Mouse (Mus musculus) intestine, postnatal 0 days (tissue): ENCODE measurements around the gene Pum1. TPM values are rescaled to one million over a fixed set of nuclear protein-coding genes. Genes with fewer than 3 reads are reported as not detected.
"Not testable (repeated sequence)": the region's sequence is repeated elsewhere in the genome, so short reads cannot be mapped to it uniquely, and the experiment has no call there.

Experiments
- ATAC-seq: fragments of 200-750 bp; cut with Nextera tagmentation; 2 replicates; pipeline ENCODE4 v1.8.0; 2017; ENCODE audit warnings: mild to moderate bottlenecking, moderate TSS enrichment, moderate library complexity
- H3K27ac ChIP-seq: fragments of 300-500 bp; sonication (generic); 2 replicates; pipeline ENCODE4 v1.5.1; 2014; ENCODE audit warnings: mild to moderate bottlenecking, low read depth, low read length, moderate library complexity
- H3K27me3 ChIP-seq: fragments of 300-500 bp; sonication (generic); replicated peaks from 2 replicates; pipeline ENCODE4 v1.6.1; 2014; ENCODE audit warnings: low read length, mixed read lengths; ENCODE audit not compliant: control insufficient read depth, insufficient read depth
- H3K36me3 ChIP-seq: fragments of 300-500 bp; sonication (generic); 2 replicates; pipeline ENCODE4 v1.6.1; 2014; ENCODE audit warnings: mild to moderate bottlenecking, moderate library complexity; ENCODE audit not compliant: control insufficient read depth, insufficient read depth
- H3K4me1 ChIP-seq: fragments of 300-500 bp; sonication (generic); replicated peaks from 2 replicates; pipeline ENCODE4 v1.6.1; 2014; ENCODE audit warnings: antibody characterized with exemption, low read length, mixed read lengths; ENCODE audit not compliant: control insufficient read depth, insufficient read depth
- H3K4me2 ChIP-seq: fragments of 300-500 bp; sonication (generic); replicated peaks from 2 replicates; pipeline ENCODE4 v1.6.1; 2014; ENCODE audit warnings: low read depth, mild to moderate bottlenecking, moderate library complexity
- H3K4me3 ChIP-seq: fragments of 300-500 bp; sonication (generic); 2 replicates; pipeline ENCODE4 v1.5.1; 2014; ENCODE audit warnings: low read depth, low read length
- H3K9ac ChIP-seq: fragments of 300-500 bp; sonication (generic); 2 replicates; pipeline ENCODE4 v1.6.1; 2014; ENCODE audit warnings: mild to moderate bottlenecking, low read depth, low read length
- H3K9me3 ChIP-seq: fragments of 300-500 bp; sonication (generic); 2 replicates; pipeline ENCODE4 v1.6.1; 2016; ENCODE audit warnings: mixed run types; ENCODE audit not compliant: control insufficient read depth
- CTCF ChIP-seq: sonication (generic); IDR thresholded peaks from 2 replicates; pipeline ENCODE4 v1.5.1; 2016; ENCODE audit warnings: low read depth, mild to moderate bottlenecking, control low read depth, antibody characterized with exemption, moderate library complexity
- WGBS: fragments of 180-500 bp; shearing (Covaris S2); extraction: QIAGEN DNeasy Blood & Tissue Kit; methylation state at CpG from one replicate; pipeline ENCODE4 v1.1.7; 2014; 5-methylcytosine and 5-hydroxymethylcytosine counted together
- polyA plus RNA-seq: library from polyadenylated mRNA; unstranded; fragments of >200 nt; fragmentation: Nextera tagmentation; extraction: Ambion mirVana; gene quantifications from 2 replicates; pipeline ENCODE4 v1.2.1, GENCODE M21; 2015

The Pum1 gene
- 23.9 and 25.3 TPM in 2 replicates for polyA plus RNA-seq

- Histone ChIP-seq H3K9ac (peak within 1 kb of the TSS; percentile 93), H3K4me1 (peaks cover 3% of the 10 kb centered on the region; the same call in 1 of the 2 replicates), H3K4me2 (peak within 1 kb of the TSS; percentile 65), H3K9me3 (no peaks in the 10 kb centered on the region), H3K27me3 (no peaks in the 10 kb centered on the region), H3K36me3 (no peaks in the 10 kb centered on the region), H3K4me3 (peak within 1 kb of the TSS; percentile 89), H3K27ac (peak within 1 kb of the TSS; percentile 94)
- WGBS: under 1% methylated on average over 90 of the region's 90 CpGs
- ATAC-seq: peak; percentile 93
- no peak for TF ChIP-seq CTCF
Measured at GRCm38 (mm10) chr4:130662979-130663725, at the start of gene Pum1. Gene Pum1 (plus strand): TSS chr4:130663321.

- H3K9me3 ChIP-seq: no peaks in the 10 kb centered on the region
- ATAC-seq: peak; percentile 43; the same call in 1 of the 2 replicates
- WGBS: 3% methylated on average over 4 of the region's 4 CpGs
- H3K4me3 ChIP-seq: peak overlapping the region; percentile 12; the same call in 1 of the 2 replicates
- no peaks in the 10 kb centered on the region for H3K4me1 ChIP-seq
- H3K27me3 ChIP-seq: no peaks in the 10 kb centered on the region
- TF ChIP-seq CTCF: no peak
- no peak overlapping the region for H3K9ac ChIP-seq
- no peaks in the 10 kb centered on the region for H3K36me3 ChIP-seq
- peak overlapping the region; percentile 68 for H3K27ac ChIP-seq
- H3K4me2 ChIP-seq: peak overlapping the region; percentile 60
Measured at GRCm38 (mm10) chr4:130629391-130629790, 33.7 kb upstream of the Pum1 start.

GRCm38 (mm10) chr4:130630232-130630847 lies 32.8 kb upstream of the Pum1 start:
- H3K4me1 ChIP-seq: no peaks in the 10 kb centered on the region
- H3K4me3 ChIP-seq: no peak overlapping the region
- H3K27me3 ChIP-seq: no peaks in the 10 kb centered on the region
- no peaks in the 10 kb centered on the region for H3K36me3 ChIP-seq
- H3K4me2 ChIP-seq: no peak overlapping the region
- no peaks in the 10 kb centered on the region for H3K9me3 ChIP-seq
- 51% methylated on average over 3 of the region's 3 CpGs for WGBS
- no peak for TF ChIP-seq CTCF
- H3K27ac ChIP-seq: no peak overlapping the region
- 0 out of 2 replicates have a peak, but pooled peaks have one; percentile 16 for ATAC-seq
- H3K9ac ChIP-seq: no peak overlapping the region

GRCm38 (mm10) chr4:130635076-130635475 lies 28.0 kb upstream of the Pum1 start:
- H3K4me1 ChIP-seq, H3K27ac ChIP-seq, H3K4me2 ChIP-seq, H3K4me3 ChIP-seq, ATAC-seq, H3K36me3 ChIP-seq, H3K9ac ChIP-seq, H3K9me3 ChIP-seq, H3K27me3 ChIP-seq: not testable (repeated sequence)
- WGBS: 84% methylated on average over 3 of the region's 3 CpGs

GRCm38 (mm10) chr4:130636761-130637160 lies 26.4 kb upstream of the Pum1 start:
- H3K4me3 ChIP-seq: no peak overlapping the region
- no peaks in the 10 kb centered on the region for H3K4me1 ChIP-seq
- WGBS: 43% methylated on average over 3 of the region's 3 CpGs
- no peak for ATAC-seq
- no peak for TF ChIP-seq CTCF
- no peak overlapping the region for H3K27ac ChIP-seq
- H3K27me3 ChIP-seq: no peaks in the 10 kb centered on the region
- H3K36me3 ChIP-seq: no peaks in the 10 kb centered on the region
- no peak overlapping the region for H3K9ac ChIP-seq
- no peak overlapping the region for H3K4me2 ChIP-seq
- H3K9me3 ChIP-seq: no peaks in the 10 kb centered on the region

- no peaks in the 10 kb centered on the region for H3K36me3 ChIP-seq
- no peak overlapping the region for H3K9ac ChIP-seq
- no peaks in the 10 kb centered on the region for H3K4me1 ChIP-seq
- H3K4me2 ChIP-seq: no peak overlapping the region
- H3K9me3 ChIP-seq: no peaks in the 10 kb centered on the region
- no peak for TF ChIP-seq CTCF
- ATAC-seq: peak; percentile 88
- H3K27ac ChIP-seq: peak overlapping the region; percentile 52
- WGBS: 58% methylated on average over 8 of the region's 9 CpGs
- no peak overlapping the region for H3K4me3 ChIP-seq
- H3K27me3 ChIP-seq: no peaks in the 10 kb centered on the region
Measured at GRCm38 (mm10) chr4:130637488-130638422, 25.4 kb upstream of the Pum1 start.
